Mouse (Mus musculus) adipose tissue, adult 10 weeks (tissue): ENCODE measurements around the gene Nqo1. TPM values are rescaled to one million over a fixed set of nuclear protein-coding genes. Genes with fewer than 3 reads are reported as not detected.

Experiments used
- polyA plus RNA-seq: library from polyadenylated mRNA; stranded (reverse); fragments of 350-450 nt; fragmentation: Illumina TruSeq; extraction: RNeasy Lipid Tissue Mini Kit (QIAGEN cat#74804); gene quantifications from one replicate; pipeline ENCODE4 v1.2.3, GENCODE M21; 2014; ENCODE audit warnings: low read depth, low replicate concordance

The Nqo1 gene
- 31.6 TPM for polyA plus RNA-seq

GRCm38 (mm10) chr8:107403038-107403781 is at the start of gene Nqo1:
Gene Nqo1, minus strand, starts transcription at chr8:107403206.

GRCm38 (mm10) chr8:107435962-107436831 is 33.2 kb upstream of the Nqo1 start, which contains the start of gene Wwp2:
Gene Wwp2, plus strand, starts transcription at chr8:107436365.

GRCm38 (mm10) chr8:107424597-107425229 is 21.7 kb upstream of the Nqo1 start, which contains the start of gene Nob1:
Gene Nob1, minus strand, starts transcription at chr8:107425051.

Other genes with a start within 250 kb of the Nqo1 start
- gene Nfat5, start 109.7 kb downstream of the Nqo1 start, polyA plus RNA-seq: 26.3 TPM
- 20.2 TPM for gene Nob1, start 21.8 kb upstream of the Nqo1 start, polyA plus RNA-seq
- 22.6 TPM for gene Wwp2, start 33.2 kb upstream of the Nqo1 start, polyA plus RNA-seq
- 83.9 TPM for gene Psmd7, start 185.3 kb upstream of the Nqo1 start, polyA plus RNA-seq